Mouse (Mus musculus) olfactory bulb, adult 2 months (tissue): ENCODE results near the gene Ube2l6. TPM values are rescaled to one million over a fixed set of nuclear protein-coding genes. Genes with fewer than 3 reads are reported as not detected.

Experiments used
- H3K27ac ChIP-seq: fragments of 200-500 bp; 2 replicates; pipeline ENCODE4 v1.5.1; 2012; ENCODE audit warnings: low read depth, low read length; ENCODE audit not compliant: insufficient read depth
- H3K4me1 ChIP-seq: fragments of 200-500 bp; 2 replicates; pipeline ENCODE4 v1.6.1; 2012; ENCODE audit warnings: low read length; ENCODE audit not compliant: control insufficient read depth, insufficient read depth
- H3K4me3 ChIP-seq: fragments of 200-500 bp; 2 replicates; pipeline ENCODE4 v1.5.1; 2012; ENCODE audit warnings: mild to moderate bottlenecking, low read depth, low read length, moderate library complexity; ENCODE audit not compliant: insufficient read depth
- CTCF ChIP-seq: fragments of 200-500 bp; IDR thresholded peaks from 2 replicates; pipeline ENCODE4 v1.5.1; 2012; ENCODE audit warnings: low read depth, mild to moderate bottlenecking, low read length, moderate library complexity; ENCODE audit not compliant: insufficient read depth
- POLR2A ChIP-seq: fragments of 200-500 bp; IDR thresholded peaks from 2 replicates; pipeline ENCODE4 v1.6.1; 2012; ENCODE audit warnings: mild to moderate bottlenecking, low read depth, low read length, moderate library complexity; ENCODE audit not compliant: insufficient read depth
- WGBS: fragments of 180-500 bp; shearing (Covaris S2); methylation state at CpG from one replicate; pipeline ENCODE4 v1.1.7; 2018; 5-methylcytosine and 5-hydroxymethylcytosine counted together
- polyA plus RNA-seq: library from polyadenylated mRNA; stranded (reverse); fragments of >200 nt; gene quantifications from 2 replicates; pipeline ENCODE4 v1.2.4, GENCODE M21; 2012; ENCODE audit warnings: low replicate concordance; ENCODE audit not compliant: missing spikeins, insufficient read depth, insufficient read length

Ube2l6 gene
- polyA plus RNA-seq = not detected in 2 replicates

DNA sequence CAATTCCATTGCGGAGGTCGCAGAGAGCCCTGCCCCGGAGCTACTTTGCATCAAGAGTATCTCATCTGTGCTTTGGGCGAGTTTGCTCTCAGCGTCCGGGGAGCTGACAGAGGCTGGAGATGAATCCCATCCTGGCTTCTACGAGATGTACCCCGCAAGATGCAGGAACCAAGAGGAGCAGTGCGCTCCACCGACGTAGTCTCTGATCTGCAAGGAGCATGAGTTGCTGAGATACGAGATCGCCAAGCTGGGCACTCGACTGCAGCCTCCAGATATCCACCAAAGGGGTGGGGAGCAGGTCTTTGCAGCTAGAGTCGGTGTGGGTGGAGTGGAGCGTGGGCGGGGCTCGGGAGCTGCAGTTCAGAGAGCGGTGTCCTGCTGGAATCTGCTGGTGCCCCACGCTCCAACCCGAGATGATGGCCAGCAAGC is at the start of gene Ube2l6:
Ube2l6 (plus strand) TSS at position 336 of the 429 bp plus-strand sequence.
- WGBS = under 1% methylated on average over 21 of the region's 21 CpGs
- Histone ChIP-seq H3K27ac (0 out of 2 replicates have a peak within 1 kb of the TSS, but pooled peaks have one; percentile 24), H3K4me1 (peaks cover 4% of the 10 kb centered on the region; the same call in 1 of the 2 replicates), H3K4me3 (peak within 1 kb of the TSS; percentile 71)
- no peak for TF ChIP-seq CTCF

DNA sequence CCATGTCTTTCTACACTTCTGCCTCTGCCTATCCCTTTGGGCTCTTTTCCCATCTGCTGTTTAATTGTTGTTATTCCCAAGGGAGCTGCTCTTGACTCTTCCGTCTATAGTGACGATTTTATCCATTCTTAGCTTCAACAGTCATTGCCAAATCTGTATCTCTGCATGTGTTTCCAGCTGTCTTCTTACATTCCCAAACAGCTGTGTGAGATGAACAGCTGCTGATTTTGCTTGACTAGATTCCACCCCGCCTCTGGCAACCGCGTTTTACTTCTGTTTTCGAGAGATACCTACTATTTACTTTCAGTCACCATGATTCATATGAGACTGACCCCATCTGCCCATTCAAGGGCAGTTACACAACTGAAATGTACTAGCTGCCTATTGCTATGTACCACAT is 48.5 kb upstream of the Ube2l6 start:
- WGBS = 66% methylated on average over 6 of the region's 6 CpGs
- Histone ChIP-seq H3K4me3 (no peak overlapping the region), H3K4me1 (no peaks in the 10 kb centered on the region), H3K27ac (no peak overlapping the region)
- TF ChIP-seq CTCF (no peak), POLR2A (no peak)

GRCm38 (mm10) chr2:84756245-84756644 is 42.4 kb upstream of the Ube2l6 start:
- TF ChIP-seq POLR2A (no peak), CTCF (no peak)
- 94% methylated on average over 5 of the region's 5 CpGs for WGBS
- H3K4me1 ChIP-seq = no peaks in the 10 kb centered on the region
- H3K4me3 ChIP-seq = no peak overlapping the region
- no peak overlapping the region for H3K27ac ChIP-seq

DNA sequence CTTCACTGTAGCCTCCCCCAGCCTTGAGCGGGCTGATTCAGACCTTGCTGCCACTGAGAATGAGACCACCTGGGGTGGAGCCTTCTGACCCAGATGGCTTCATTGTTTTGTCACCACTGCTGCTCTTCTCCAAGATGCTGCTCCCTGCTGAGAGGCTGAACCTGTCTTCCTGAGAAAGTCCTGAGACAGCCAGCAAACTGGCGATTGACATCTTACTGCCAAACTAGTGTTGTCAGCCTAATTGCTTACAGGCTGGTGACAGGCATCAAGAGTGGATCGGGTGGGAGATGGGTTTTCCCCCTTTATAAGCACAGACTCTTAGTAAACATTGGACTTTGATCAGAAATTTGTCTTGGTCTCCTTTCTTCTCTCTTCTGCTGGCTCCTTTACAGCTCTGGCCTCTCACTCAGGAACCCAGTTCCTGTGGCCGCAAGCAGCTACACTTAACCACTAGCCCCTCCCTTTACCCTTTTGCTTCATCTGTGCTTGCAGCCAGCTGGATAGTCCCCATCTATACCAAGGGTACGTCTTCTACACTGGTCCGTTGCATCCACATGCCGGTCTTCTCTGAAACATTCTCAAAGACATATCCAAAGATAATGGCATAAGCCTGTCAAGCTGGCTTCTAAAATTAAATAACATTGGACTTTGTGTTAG is 41.5 kb upstream of the Ube2l6 start:
- no peaks in the 10 kb centered on the region for H3K4me1 ChIP-seq
- TF ChIP-seq CTCF (no peak), POLR2A (no peak)
- no peak overlapping the region for H3K27ac ChIP-seq
- WGBS = 70% methylated on average over 7 of the region's 7 CpGs
- H3K4me3 ChIP-seq = no peak overlapping the region

DNA sequence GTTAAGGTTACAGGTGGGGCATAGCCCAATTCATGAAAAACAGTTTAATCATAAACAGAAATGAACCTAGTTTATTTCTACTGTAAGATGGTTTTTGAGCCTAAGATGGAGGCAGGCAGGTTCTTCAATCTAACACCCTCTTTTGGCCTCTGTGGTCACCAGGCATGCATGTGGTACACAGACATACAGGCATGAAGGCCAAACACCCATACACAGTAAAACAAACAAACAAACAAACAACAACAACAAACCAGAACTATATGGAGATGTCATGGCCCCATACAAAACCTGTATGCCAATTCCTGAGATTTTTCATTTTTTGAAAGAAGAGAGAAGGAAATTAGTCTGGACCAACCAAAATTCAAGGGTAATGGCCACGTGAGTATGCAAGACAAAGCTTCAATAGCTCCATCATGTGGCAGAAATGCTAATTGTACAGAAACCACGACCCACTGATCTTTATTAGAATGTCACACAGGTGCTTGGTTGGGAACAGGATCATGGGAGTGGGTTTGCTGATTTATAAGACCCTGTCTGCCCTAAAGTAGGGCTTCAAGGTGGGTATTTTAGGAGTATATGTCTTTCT is 40.0 kb upstream of the Ube2l6 start:
- Histone ChIP-seq H3K4me3 (no peak overlapping the region), H3K4me1 (no peaks in the 10 kb centered on the region), H3K27ac (no peak overlapping the region)
- TF ChIP-seq POLR2A (no peak), CTCF (no peak)
- 4% methylated on average over 2 of the region's 2 CpGs for WGBS

- 51% methylated on average over 8 of the region's 8 CpGs for WGBS
- H3K4me3 ChIP-seq = no peak overlapping the region
- H3K27ac ChIP-seq = no peak overlapping the region
- H3K4me1 ChIP-seq = no peaks in the 10 kb centered on the region
- TF ChIP-seq POLR2A (no peak), CTCF (no peak)
Observed at GRCm38 (mm10) chr2:84760777-84761176, 37.9 kb upstream of the Ube2l6 start.

- H3K4me3 ChIP-seq = no peak overlapping the region
- H3K4me1 ChIP-seq = no peaks in the 10 kb centered on the region
- no peak overlapping the region for H3K27ac ChIP-seq
- WGBS = 91% methylated on average over 3 of the region's 3 CpGs
- TF ChIP-seq CTCF (no peak), POLR2A (no peak)
Observed at GRCm38 (mm10) chr2:84761309-84761708, 37.3 kb upstream of the Ube2l6 start.

DNA sequence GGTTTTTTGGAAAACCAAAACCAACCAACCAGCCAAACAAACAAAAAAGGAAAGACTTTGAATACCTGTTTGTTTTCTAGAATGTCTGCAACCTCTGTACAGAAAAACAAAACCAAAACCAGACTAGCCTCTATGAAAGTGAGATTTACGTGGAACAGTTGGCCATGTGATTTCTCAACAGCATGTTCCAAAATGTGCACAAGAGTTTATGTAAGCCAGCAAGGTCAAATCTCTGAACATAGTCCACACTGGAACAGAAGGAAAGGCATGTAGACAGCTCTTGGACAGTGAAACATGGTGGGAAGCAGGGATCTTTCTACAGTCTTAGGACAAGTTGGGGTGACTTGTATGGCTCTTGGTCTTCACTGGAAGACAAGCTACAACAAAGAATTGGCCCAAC is 36.8 kb upstream of the Ube2l6 start:
- TF ChIP-seq POLR2A (no peak), CTCF (no peak)
- no peak overlapping the region for H3K27ac ChIP-seq
- H3K4me3 ChIP-seq = no peak overlapping the region
- H3K4me1 ChIP-seq = no peaks in the 10 kb centered on the region
- WGBS = 96% methylated on average over 1 of the region's 1 CpGs

- no peak overlapping the region for H3K4me3 ChIP-seq
- H3K4me1 ChIP-seq = no peaks in the 10 kb centered on the region
- TF ChIP-seq CTCF (no peak), POLR2A (no peak)
- WGBS = 36% methylated on average over 4 of the region's 4 CpGs
- no peak overlapping the region for H3K27ac ChIP-seq
Observed at GRCm38 (mm10) chr2:84762295-84762694, 36.3 kb upstream of the Ube2l6 start.

DNA sequence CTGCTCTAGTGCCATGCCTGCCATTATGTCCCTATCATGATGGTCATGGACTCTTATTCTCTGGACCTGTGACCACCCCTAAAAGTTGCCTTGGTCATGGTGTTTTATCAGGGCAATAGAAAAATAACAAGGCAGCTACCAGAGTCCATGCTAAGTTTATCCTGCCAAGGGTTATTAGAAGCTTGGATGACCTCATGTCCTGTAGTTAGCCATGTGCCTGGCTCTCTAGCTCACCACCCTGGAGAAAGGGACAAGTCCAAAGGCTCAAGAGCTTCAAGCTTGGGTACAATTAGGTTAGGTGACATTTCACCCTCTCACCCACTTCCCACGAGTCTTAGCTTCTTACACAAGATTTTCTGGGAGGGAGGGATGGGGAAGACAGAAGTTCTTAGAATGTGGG is 35.8 kb upstream of the Ube2l6 start:
- 70% methylated on average over 1 of the region's 1 CpGs for WGBS
- TF ChIP-seq POLR2A = no peak
- no peak for TF ChIP-seq CTCF
- no peak overlapping the region for H3K27ac ChIP-seq
- H3K4me1 ChIP-seq = no peaks in the 10 kb centered on the region
- H3K4me3 ChIP-seq = no peak overlapping the region
